Mouse (Mus musculus): ENCODE results near the gene G6pc3. TPM values are rescaled to one million over a fixed set of nuclear protein-coding genes. Genes with fewer than 3 reads are reported as not detected.

Gene G6pc3
- polyA plus RNA-seq, 1 experiment from 2014 or later: 33.3 TPM

- 82% methylated on average over 8 of the region's 8 CpGs for WGBS
- H3K36me3 ChIP-seq (replicated peaks; ENCODE audit: control insufficient read depth, insufficient read depth, low read depth, low read length): no peaks in the 10 kb centered on the region
Measured at GRCm38 (mm10) chr11:102221243-102221953, 32.0 kb downstream of the G6pc3 start.

GRCm38 (mm10) chr11:102221954-102222351 lies 32.5 kb downstream of the G6pc3 start:
- WGBS: 78% methylated on average over 8 of the region's 8 CpGs
- Histone ChIP-seq H3K4me3 (ENCODE audit: low read depth, low read length) (no peak overlapping the region), H3K36me3 (replicated peaks; ENCODE audit: control insufficient read depth, insufficient read depth, low read depth, low read length) (no peaks in the 10 kb centered on the region), H3K4me2 (ENCODE audit: low read depth, low read length) (no peak overlapping the region), H3K4me1 (ENCODE audit: control insufficient read depth, insufficient read depth, low read length) (peaks cover 19% of the 10 kb centered on the region), H3K27ac (replicated peaks; ENCODE audit: low read depth, low read length) (no peak overlapping the region), H3K9me3 (replicated peaks; ENCODE audit: control insufficient read depth, low read length) (no peaks in the 10 kb centered on the region), H3K9ac (replicated peaks; ENCODE audit: low read length) (no peak overlapping the region), H3K27me3 (ENCODE audit: control insufficient read depth, insufficient read depth, low read length) (no peaks in the 10 kb centered on the region)
- ATAC-seq (replicated peaks; ENCODE audit: insufficient number of reproducible peaks, low FRiP score, low TSS enrichment, low read depth): no peak
- no peak for DNase-seq (ENCODE audit: low spot score)

More at GRCm38 (mm10) chr11:102221243-102221953, 32.0 kb downstream of the G6pc3 start:
- H3K27me3 ChIP-seq (ENCODE audit: control insufficient read depth, insufficient read depth, low read length): no peaks in the 10 kb centered on the region
- no peaks in the 10 kb centered on the region for H3K9me3 ChIP-seq (replicated peaks; ENCODE audit: control insufficient read depth, low read length)
- no peak overlapping the region for H3K4me3 ChIP-seq (ENCODE audit: low read depth, low read length)
- peaks cover 19% of the 10 kb centered on the region for H3K4me1 ChIP-seq (ENCODE audit: control insufficient read depth, insufficient read depth, low read length)
- no peak overlapping the region for H3K9ac ChIP-seq (replicated peaks; ENCODE audit: low read length)
- 0 out of 2 replicates have a peak overlapping the region, but pooled peaks have one; percentile 4 for H3K27ac ChIP-seq (replicated peaks; ENCODE audit: low read depth, low read length)
- ATAC-seq (replicated peaks; ENCODE audit: insufficient number of reproducible peaks, low FRiP score, low TSS enrichment, low read depth): no peak
- no peak overlapping the region for H3K4me2 ChIP-seq (ENCODE audit: low read depth, low read length)
- DNase-seq (ENCODE audit: low spot score): no peak

GRCm38 (mm10) chr11:102223166-102223565 lies 33.7 kb downstream of the G6pc3 start:
- no peak overlapping the region for H3K27ac ChIP-seq (replicated peaks; ENCODE audit: low read depth, low read length)
- no peak overlapping the region for H3K4me3 ChIP-seq (ENCODE audit: low read depth, low read length)
- no peak for ATAC-seq (replicated peaks; ENCODE audit: insufficient number of reproducible peaks, low FRiP score, low TSS enrichment, low read depth)
- DNase-seq (ENCODE audit: low spot score): peak; percentile 72
- H3K9ac ChIP-seq (replicated peaks; ENCODE audit: low read length): no peak overlapping the region
- H3K4me1 ChIP-seq (ENCODE audit: control insufficient read depth, insufficient read depth, low read length): peaks cover 24% of the 10 kb centered on the region
- 38% methylated on average over 6 of the region's 6 CpGs for WGBS
- H3K9me3 ChIP-seq (replicated peaks; ENCODE audit: control insufficient read depth, low read length): no peaks in the 10 kb centered on the region
- no peaks in the 10 kb centered on the region for H3K36me3 ChIP-seq (replicated peaks; ENCODE audit: control insufficient read depth, insufficient read depth, low read depth, low read length)
- H3K4me2 ChIP-seq (ENCODE audit: low read depth, low read length): no peak overlapping the region
- no peaks in the 10 kb centered on the region for H3K27me3 ChIP-seq (ENCODE audit: control insufficient read depth, insufficient read depth, low read length)

- DNase-seq (ENCODE audit: low spot score): no peak
- no peaks in the 10 kb centered on the region for H3K36me3 ChIP-seq (replicated peaks; ENCODE audit: control insufficient read depth, insufficient read depth, low read depth, low read length)
- H3K4me3 ChIP-seq (ENCODE audit: low read depth, low read length): 0 out of 2 replicates have a peak overlapping the region, but pooled peaks have one; percentile 5
- 8% methylated on average over 22 of the region's 22 CpGs for WGBS
- peak overlapping the region; percentile 42 for H3K4me2 ChIP-seq (ENCODE audit: low read depth, low read length)
- H3K4me1 ChIP-seq (ENCODE audit: control insufficient read depth, insufficient read depth, low read length): peaks cover 19% of the 10 kb centered on the region
- ATAC-seq (replicated peaks; ENCODE audit: insufficient number of reproducible peaks, low FRiP score, low TSS enrichment, low read depth): no peak
- no peaks in the 10 kb centered on the region for H3K27me3 ChIP-seq (ENCODE audit: control insufficient read depth, insufficient read depth, low read length)
- H3K27ac ChIP-seq (replicated peaks; ENCODE audit: low read depth, low read length): no peak overlapping the region
- H3K9ac ChIP-seq (replicated peaks; ENCODE audit: low read length): peak overlapping the region; percentile 34
- H3K9me3 ChIP-seq (replicated peaks; ENCODE audit: control insufficient read depth, low read length): no peaks in the 10 kb centered on the region
Measured at GRCm38 (mm10) chr11:102224686-102225085, 35.3 kb downstream of the G6pc3 start.

GRCm38 (mm10) chr11:102225221-102225620 lies 35.8 kb downstream of the G6pc3 start:
- Histone ChIP-seq H3K27me3 (ENCODE audit: control insufficient read depth, insufficient read depth, low read length) (no peaks in the 10 kb centered on the region), H3K4me2 (ENCODE audit: low read depth, low read length) (peak overlapping the region; percentile 42; the same call in 1 of the 2 replicates), H3K27ac (replicated peaks; ENCODE audit: low read depth, low read length) (no peak overlapping the region), H3K4me3 (ENCODE audit: low read depth, low read length) (no peak overlapping the region), H3K4me1 (ENCODE audit: control insufficient read depth, insufficient read depth, low read length) (peaks cover 19% of the 10 kb centered on the region), H3K36me3 (replicated peaks; ENCODE audit: control insufficient read depth, insufficient read depth, low read depth, low read length) (no peaks in the 10 kb centered on the region), H3K9ac (replicated peaks; ENCODE audit: low read length) (peak overlapping the region; percentile 34; the same call in 1 of the 2 replicates), H3K9me3 (replicated peaks; ENCODE audit: control insufficient read depth, low read length) (no peaks in the 10 kb centered on the region)
- 73% methylated on average over 5 of the region's 5 CpGs for WGBS
- ATAC-seq (replicated peaks; ENCODE audit: insufficient number of reproducible peaks, low FRiP score, low TSS enrichment, low read depth): no peak
- DNase-seq (ENCODE audit: low spot score): no peak

- no peaks in the 10 kb centered on the region for H3K9me3 ChIP-seq (replicated peaks; ENCODE audit: control insufficient read depth, low read length)
- DNase-seq (ENCODE audit: low spot score) (no peak), ATAC-seq (replicated peaks; ENCODE audit: insufficient number of reproducible peaks, low FRiP score, low TSS enrichment, low read depth) (no peak)
- WGBS: 65% methylated on average over 12 of the region's 12 CpGs
- no peak overlapping the region for H3K4me3 ChIP-seq (ENCODE audit: low read depth, low read length)
- H3K4me1 ChIP-seq (ENCODE audit: control insufficient read depth, insufficient read depth, low read length): peaks cover 19% of the 10 kb centered on the region
- no peaks in the 10 kb centered on the region for H3K36me3 ChIP-seq (replicated peaks; ENCODE audit: control insufficient read depth, insufficient read depth, low read depth, low read length)
- no peaks in the 10 kb centered on the region for H3K27me3 ChIP-seq (ENCODE audit: control insufficient read depth, insufficient read depth, low read length)
- no peak overlapping the region for H3K9ac ChIP-seq (replicated peaks; ENCODE audit: low read length)
- no peak overlapping the region for H3K27ac ChIP-seq (replicated peaks; ENCODE audit: low read depth, low read length)
- H3K4me2 ChIP-seq (ENCODE audit: low read depth, low read length): no peak overlapping the region
Measured at GRCm38 (mm10) chr11:102226067-102226978, 36.9 kb downstream of the G6pc3 start.

- no peaks in the 10 kb centered on the region for H3K27me3 ChIP-seq (ENCODE audit: control insufficient read depth, insufficient read depth, low read length)
- peak overlapping the region; percentile 93 for H3K4me3 ChIP-seq (ENCODE audit: low read depth, low read length)
- DNase-seq (ENCODE audit: low spot score) (no peak), ATAC-seq (replicated peaks; ENCODE audit: insufficient number of reproducible peaks, low FRiP score, low TSS enrichment, low read depth) (peak; percentile 45)
- H3K9me3 ChIP-seq (replicated peaks; ENCODE audit: control insufficient read depth, low read length): no peaks in the 10 kb centered on the region
- peak overlapping the region; percentile 35; the same call in 1 of the 2 replicates for H3K27ac ChIP-seq (replicated peaks; ENCODE audit: low read depth, low read length)
- peak overlapping the region; percentile 85 for H3K4me2 ChIP-seq (ENCODE audit: low read depth, low read length)
- peak overlapping the region; percentile 32 for H3K9ac ChIP-seq (replicated peaks; ENCODE audit: low read length)
- peaks cover 19% of the 10 kb centered on the region for H3K4me1 ChIP-seq (ENCODE audit: control insufficient read depth, insufficient read depth, low read length)
- no peaks in the 10 kb centered on the region for H3K36me3 ChIP-seq (replicated peaks; ENCODE audit: control insufficient read depth, insufficient read depth, low read depth, low read length)
- WGBS: 20% methylated on average over 12 of the region's 12 CpGs
Measured at GRCm38 (mm10) chr11:102227270-102228190, 38.1 kb downstream of the G6pc3 start.
